Mouse (Mus musculus): ENCODE data around the gene Gpr12.
"Not testable (repeated sequence)": the region's sequence is repeated elsewhere in the genome, so short reads cannot be mapped to it uniquely, and the experiment has no call there.

Gpr12 gene

GRCm38 (mm10) chr5:146586357-146587070, 1.5 kb upstream of the Gpr12 start:
- DNase-seq (ENCODE audit: low read depth, low spot score) = peak; percentile 28

- DNase-seq (ENCODE audit: low read depth, low spot score) = no peak
Measured at GRCm38 (mm10) chr5:146585307-146585651, 240 bp upstream of the Gpr12 start.

GRCm38 (mm10) chr5:146584156-146584477, 922 bp downstream of the Gpr12 start:
- DNase-seq (ENCODE audit: low read depth, low spot score) = no peak

GRCm38 (mm10) chr5:146576668-146577067, 8.4 kb downstream of the Gpr12 start:
- peak; percentile 50 for DNase-seq (ENCODE audit: low read depth, low spot score)

DNA sequence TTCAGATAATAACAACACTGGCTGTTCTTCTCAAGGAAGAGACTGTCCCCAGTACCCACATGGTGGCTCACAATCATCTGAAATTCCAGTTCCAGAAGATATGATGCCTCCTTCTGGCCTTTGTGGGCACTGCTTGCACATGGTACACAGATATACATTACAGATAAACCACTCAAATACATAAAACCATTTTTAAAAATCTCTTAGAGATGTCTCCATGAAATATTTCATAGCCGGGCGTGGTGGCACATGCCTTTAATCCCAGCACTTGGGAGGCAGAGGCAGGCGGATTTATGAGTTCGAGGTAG, 12.3 kb downstream of the Gpr12 start:
- not testable (repeated sequence) for DNase-seq (ENCODE audit: low read depth, low spot score)

GRCm38 (mm10) chr5:146571830-146572734, 13.0 kb downstream of the Gpr12 start:
- not testable (repeated sequence) for DNase-seq (ENCODE audit: low read depth, low spot score)

DNA sequence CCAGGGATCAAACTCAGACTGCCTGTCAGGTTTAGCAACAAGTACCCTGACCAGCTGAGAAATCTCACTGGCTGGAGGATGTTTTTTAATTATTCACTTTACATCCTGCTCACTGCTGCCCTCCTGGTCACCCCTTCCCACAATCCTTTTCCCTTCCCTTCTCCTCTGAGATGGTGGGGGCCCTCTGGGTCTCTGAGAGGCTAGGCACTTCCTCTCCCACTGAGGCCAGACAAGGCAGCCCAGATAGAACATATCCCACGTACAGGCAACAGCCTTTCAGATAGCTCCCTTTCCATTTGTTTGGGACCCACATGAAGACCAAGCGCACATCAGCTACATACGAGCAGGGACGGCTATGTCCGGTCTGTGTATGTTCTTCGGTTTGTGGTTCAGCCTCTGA, 14.9 kb downstream of the Gpr12 start:
- not testable (repeated sequence) for DNase-seq (ENCODE audit: low read depth, low spot score)

- peak; percentile 82 for DNase-seq (ENCODE audit: low read depth, low spot score)
Measured at GRCm38 (mm10) chr5:146567054-146567453, 18.0 kb downstream of the Gpr12 start.

GRCm38 (mm10) chr5:146564259-146564658, 20.8 kb downstream of the Gpr12 start:
- no peak for DNase-seq (ENCODE audit: low read depth, low spot score)

DNA sequence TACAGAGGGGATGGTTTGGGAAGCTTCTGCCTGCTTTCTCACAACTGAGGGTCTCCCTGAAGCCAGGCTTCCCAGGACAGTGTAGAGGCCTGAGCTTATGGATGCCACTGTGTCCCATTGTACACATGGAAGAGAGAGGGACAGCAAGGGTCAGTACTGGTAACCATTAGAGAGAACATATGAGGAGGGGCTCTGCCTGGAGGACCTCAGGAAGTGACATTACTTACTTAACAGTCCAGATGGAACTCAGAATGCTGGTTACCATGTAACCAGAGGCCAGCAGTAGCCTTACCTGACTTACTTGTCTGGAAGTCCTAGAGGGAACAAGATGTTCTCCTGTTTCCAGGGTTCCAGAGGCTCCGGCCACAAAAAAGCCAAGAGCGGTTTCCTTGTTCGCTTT, 29.2 kb downstream of the Gpr12 start, which contains the start of gene Gm3415:
Gene Gm3415, plus strand, starts transcription at position 301 of the 400 bp plus-strand sequence.
- DNase-seq (ENCODE audit: low read depth, low spot score) = not testable (repeated sequence)

GRCm38 (mm10) chr5:146537347-146537746, 47.7 kb downstream of the Gpr12 start, which contains the start of gene Gm3409:
TSS of gene Gm3409 (plus strand) at chr5:146537647.
- not testable (repeated sequence) for DNase-seq (ENCODE audit: low read depth, low spot score)

Measured in ZHBTc4 (cell line).